Mouse (Mus musculus) granulocyte monocyte progenitor cell, adult 5-6 weeks (primary cell): Measurements from ENCODE around the gene Tmc4. TPM values are rescaled to one million over a fixed set of nuclear protein-coding genes. Genes with fewer than 3 reads are reported as not detected.

ENCODE experiments used
- ATAC-seq: replicated peaks from 2 replicates; pipeline ENCODE4 v1.8.0; 2016; ENCODE audit warnings: mild to moderate bottlenecking, moderate TSS enrichment, inconsistent platforms; ENCODE audit not compliant: poor library complexity, severe bottlenecking
- total RNA-seq, 2 experiments: library from RNA; stranded (forward) in 1 of 2; stranded (reverse) in 1 of 2; fragments of 200-712, 200-1000 nt in 1 of 2; fragments of >200 nt in 1 of 2; fragmentation: Nextera tagmentation in 1 of 2; gene quantifications; 2 replicates each; pipeline ENCODE4 v1.2.3; 2014 to 2017

Tmc4 gene
- total RNA-seq, 2 experiments from 2014 or later, result 2.3 to 4.7 TPM

DNA sequence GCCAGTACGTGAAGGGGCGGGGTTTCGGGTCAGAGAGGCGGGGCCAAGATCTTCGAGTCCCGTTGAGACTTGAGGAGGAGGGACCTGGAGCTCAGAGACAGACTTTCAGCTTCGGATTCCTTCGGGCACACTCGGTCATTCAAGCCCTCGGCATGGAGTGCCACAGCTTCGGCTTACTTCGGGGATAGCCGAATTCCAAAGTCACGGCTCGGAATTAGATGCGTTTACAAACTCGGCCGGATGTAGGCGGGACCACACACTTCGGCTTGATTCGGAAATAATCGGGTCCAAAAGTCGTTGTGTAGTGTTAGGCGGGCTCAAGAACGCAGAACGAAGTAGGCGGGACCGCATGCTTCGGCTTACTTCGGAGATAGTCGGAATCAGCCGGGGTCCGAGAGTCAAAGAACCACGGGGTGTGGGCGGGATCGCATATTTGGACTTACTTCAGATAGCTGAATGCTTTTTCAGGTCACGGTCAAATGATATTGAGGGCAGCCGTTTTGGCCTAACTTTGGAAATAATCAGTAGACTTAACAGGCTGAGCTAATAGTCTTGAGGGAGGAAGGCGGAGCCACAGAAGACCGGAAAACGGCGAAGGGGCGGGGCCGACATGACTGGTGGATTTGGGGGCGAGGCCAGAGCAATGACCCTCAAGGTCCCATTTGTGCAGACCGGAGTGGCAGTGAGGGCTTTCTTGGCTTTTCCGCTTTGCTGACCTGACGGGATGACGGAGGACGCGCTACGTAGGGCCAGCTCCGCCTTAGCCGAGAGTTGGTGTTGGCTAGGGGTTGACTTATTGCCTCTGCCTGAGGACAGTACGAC lies 15.8 kb upstream of the Tmc4 start, which contains the start of gene Mboat7:
Gene Mboat7 (minus strand): TSS at position 537 of the 822 bp plus-strand sequence.
- ATAC-seq, result peak; percentile 61

GRCm38 (mm10) chr7:3692382-3692986 lies 15.1 kb upstream of the Tmc4 start, which contains the start of gene Tsen34:
TSS of gene Tsen34 (plus strand) at chr7:3692863.
- no peak for ATAC-seq

- peak; percentile 9 for ATAC-seq
These were observed 14.6 kb upstream of the Tmc4 start for GRCm38 (mm10) chr7:3691919-3692318.

DNA sequence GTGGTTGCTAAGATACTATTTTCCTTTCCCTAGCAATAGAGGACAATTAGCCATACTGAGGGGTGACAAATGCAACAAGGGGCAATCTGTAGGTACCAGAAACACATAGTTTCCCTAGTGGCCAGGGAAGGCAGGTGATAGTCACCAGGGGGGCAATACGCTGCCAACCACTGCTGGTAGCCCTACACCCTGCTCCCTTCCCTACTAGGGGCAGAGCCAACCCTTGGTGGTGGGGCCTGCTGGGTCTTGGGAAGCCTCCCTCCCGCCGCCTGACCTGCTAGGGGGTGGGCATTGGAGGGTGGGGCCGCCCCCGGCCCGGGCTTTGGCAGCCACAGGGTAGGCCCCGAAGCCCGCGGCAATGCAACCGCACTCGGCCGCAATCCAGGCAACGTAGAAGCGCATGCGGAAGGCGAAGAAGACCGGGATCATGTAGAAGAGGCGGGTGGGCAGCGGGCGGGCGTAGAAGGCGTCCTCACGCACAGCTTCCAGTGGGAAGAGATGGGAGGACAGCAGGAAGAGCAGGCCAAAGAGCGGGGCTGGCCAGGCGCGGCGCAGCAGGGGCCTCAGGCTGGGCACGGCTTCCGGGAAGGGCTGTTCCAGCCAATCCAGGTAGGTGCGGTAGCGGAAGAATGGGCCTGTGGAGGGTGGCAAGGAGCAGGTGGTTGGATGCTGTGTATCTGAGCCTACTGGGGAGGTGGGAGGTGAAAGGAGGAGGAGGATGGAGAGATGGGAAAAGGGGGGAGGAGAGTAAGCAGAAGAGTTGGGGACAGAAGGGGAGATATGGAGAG lies 8.2 kb upstream of the Tmc4 start:
- ATAC-seq, result no peak

GRCm38 (mm10) chr7:3684698-3685097 lies 7.3 kb upstream of the Tmc4 start:
- no peak for ATAC-seq

DNA sequence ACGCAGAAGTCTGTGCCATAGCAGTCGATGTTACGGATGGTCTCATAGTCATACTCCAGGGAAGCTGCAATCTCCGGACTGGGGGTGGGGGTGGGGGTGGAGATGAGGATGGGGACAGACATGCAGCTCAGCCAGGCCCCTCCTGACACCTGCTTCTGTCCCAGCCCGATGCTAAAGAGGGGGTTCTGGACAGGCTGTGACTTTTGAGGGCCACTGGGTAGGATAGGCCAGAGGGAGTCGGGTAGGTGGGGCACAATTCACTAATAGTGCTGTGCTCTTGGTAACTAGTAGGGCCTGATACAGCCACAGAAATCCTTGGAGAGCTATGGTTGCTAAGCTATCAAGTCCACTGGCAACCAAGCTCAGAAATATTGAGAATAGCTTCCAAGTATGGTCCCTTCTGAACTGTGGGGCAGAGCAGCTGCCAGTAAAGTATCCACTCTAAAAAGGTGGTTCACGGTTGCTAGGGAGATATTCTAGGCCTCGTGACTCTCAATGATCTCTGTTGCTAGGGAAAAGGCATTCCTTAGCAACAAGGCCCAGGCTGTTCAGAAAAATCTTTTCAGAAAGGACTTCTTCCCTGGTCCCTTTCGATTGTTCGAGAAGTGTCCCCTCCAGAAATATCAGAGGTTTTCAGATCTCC lies 6.7 kb upstream of the Tmc4 start:
- ATAC-seq, result no peak

DNA sequence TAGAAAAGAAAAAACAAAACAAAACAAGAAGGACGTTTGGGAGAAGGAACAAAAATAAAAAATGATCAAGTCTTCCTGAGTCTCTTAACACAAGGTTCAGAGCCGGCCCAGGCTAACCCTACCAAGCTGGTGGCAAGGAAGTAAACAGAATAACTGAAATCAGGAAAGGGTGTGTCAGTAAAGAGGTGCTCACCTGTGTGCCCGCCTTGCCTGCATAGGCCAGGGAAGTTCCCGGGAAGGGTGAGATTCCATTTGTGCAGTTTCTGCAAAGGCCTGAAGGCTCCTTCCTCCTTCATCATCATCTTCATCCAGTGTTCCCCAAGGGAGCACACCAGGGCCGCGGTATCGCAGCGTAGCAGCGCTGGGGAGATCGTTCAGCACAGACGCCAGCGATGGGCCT lies 982 bp downstream of the Tmc4 start:
- ATAC-seq, result no peak

GRCm38 (mm10) chr7:3675228-3675548 lies 2.2 kb downstream of the Tmc4 start:
- peak; percentile 51 for ATAC-seq

DNA sequence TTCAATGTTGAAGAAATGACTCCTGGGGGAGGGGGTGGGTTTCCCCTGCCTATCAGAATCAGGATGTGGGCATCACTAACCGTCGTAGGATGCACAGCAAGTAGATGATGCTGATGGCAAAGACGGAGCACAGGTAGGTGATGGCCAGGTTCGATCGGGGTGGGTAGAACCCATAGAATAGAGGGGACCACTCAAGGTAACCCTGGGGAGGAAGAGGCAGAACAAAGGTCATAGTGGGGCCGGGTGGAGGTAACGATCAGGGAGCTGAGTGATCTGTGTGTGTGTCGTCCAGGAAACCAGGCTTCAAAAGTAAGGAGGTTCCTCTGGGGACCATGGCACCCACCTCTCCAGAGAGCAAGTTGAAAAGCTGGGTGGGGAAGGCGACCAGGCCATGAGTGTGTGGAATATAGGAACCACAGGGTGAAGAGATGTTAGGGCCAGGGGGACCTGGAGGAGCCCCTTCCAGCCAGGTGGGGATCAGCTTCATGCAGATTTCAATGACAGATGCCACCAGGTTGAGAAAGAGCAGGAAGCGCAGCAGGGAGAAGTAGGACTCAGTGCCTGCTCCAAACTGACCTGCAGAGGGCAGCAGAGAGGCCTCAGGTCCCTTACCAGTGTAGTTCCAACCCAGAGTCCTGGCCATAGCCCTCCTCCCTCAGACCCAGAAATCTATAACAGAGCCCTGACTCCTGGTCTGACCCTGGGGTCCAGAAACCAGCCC lies 2.7 kb downstream of the Tmc4 start:
- peak; percentile 97 for ATAC-seq

DNA sequence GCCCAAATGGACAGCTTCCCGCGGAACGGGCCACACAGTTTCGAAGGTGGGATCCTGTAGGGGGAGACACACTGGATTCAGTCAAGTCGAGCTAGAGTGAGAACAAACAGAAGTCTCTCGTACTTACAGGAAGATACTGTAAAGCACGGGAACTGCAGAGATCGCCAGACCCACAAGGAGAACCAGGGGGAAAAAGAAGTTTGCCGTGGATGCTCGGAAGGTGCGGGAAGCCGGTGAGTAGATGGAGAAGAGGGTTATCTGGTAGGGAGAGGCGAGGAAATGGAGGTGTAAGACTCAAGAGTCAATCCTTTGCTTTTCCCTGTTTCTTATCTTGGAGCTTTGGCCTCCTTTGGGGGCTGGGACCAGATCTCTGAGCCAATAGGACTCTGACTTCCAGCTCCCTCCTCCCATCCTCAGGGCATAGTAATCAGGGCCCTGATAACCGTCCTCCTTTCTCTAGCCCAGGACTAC lies 10.4 kb downstream of the Tmc4 start:
- ATAC-seq, result no peak

- peak; percentile 96 for ATAC-seq
These were observed 11.9 kb downstream of the Tmc4 start, which contains the start of gene Leng1 for GRCm38 (mm10) chr7:3665215-3666114. TSS of gene Leng1 (minus strand) at chr7:3665840.

DNA sequence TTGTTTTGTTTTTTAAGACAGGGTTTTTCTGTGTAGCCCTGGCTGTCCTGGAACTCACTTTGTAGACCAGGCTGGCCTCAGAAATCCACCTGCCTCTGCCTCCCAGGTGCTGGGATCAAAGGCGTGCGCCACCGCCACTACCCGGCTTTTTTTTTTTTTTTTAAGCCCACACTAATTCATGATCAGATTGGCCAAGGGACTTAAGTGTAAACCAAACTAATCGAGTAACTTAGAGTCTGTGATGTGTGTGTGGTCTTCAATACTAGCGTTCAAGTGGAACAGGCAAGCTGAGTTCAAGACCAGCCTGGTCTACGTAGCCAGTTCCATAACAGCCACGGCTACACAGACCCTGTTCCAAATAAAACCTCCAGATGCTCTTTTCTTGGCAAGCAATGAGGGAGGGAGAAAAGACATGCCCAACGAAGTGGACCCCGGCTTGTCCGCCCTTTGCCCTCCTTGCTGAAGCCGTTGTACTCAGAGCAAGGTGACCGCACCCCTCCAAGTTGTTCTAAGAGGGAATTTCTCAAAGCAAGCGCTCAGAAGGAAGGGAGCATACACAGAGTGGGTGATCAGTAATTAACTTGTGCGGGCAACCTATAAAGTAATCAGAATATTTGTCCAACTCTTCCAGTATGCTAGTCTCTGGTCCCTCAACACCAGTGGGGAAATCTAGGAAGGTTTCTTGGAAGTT lies 12.7 kb downstream of the Tmc4 start:
- ATAC-seq, result no peak

DNA sequence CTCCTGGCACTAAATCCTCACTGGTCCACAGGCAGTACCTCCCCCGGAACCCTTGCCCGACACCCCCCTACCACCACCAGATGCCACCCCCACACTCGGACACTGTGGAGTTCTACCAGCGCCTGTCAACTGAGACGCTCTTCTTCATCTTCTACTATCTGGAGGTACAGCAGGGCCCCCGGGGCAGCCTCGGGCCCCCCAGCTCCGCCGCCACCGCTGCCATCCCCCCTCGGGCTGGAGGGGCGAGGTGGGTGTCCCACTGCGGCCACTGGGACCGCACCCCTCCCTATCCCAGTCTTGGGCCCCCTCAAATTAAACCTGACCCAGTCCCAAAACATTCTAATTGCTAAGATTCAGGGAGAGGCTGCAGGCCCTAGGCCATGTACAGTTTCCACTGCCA lies 18.8 kb downstream of the Tmc4 start:
- no peak for ATAC-seq

DNA sequence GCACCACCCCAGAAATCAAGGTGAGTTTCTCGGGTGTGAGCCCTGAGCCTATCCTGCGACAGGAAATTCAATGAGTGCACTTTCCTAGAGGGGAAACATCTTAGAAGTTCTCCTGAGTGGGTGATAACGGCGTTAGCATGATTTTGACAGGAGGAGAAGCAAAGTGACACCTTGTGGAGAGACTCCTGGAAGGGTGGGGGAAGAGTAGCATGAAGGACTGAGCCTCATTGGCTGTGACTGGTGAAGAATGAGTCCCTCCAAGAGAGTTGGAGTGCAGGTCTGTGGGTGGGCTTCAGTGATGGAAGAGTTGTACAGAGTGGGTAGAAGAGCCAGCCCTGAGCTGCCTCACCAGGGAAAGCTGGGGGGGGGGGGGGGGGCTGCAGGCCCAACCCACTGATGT lies 20.4 kb downstream of the Tmc4 start:
- ATAC-seq, result no peak

- ATAC-seq, result no peak
These were observed 30.7 kb downstream of the Tmc4 start for GRCm38 (mm10) chr7:3646641-3647040.

GRCm38 (mm10) chr7:3646188-3646587 lies 31.2 kb downstream of the Tmc4 start:
- ATAC-seq, result no peak

GRCm38 (mm10) chr7:3645488-3646025 lies 31.8 kb downstream of the Tmc4 start:
- peak; percentile 29 for ATAC-seq
